Mouse (Mus musculus): ENCODE measurements at regions not wholly inside any gene's neighbourhood (a gene's known extent, or its start where the extent isn't known, plus 50 kb on each side); places are given as distances from the start of the nearest gene placed in this dataset.

- no peak overlapping the region for H3K4me3 ChIP-seq (ENCODE audit: low read depth, low read length)
- TF ChIP-seq TAL1 (conservative IDR thresholded peaks at IDR 0.05; ENCODE audit: low read depth, low read length) (no peak), POLR2AphosphoS5 (IDR thresholded peaks at IDR 0.05; ENCODE audit: insufficient replicate concordance, low read depth, low read length) (no peak), CTCF (IDR thresholded peaks at IDR 0.05; ENCODE audit: low read depth, low read length) (no peak), GATA2 (IDR thresholded peaks at IDR 0.05; ENCODE audit: borderline replicate concordance, low read depth, low read length) (no peak), GATA1 (IDR thresholded peaks at IDR 0.05; ENCODE audit: borderline replicate concordance, low read length) (no peak)
- no peak for DNase-seq (ENCODE audit: low spot score)
- no peaks in the 10 kb centered on the region for H3K4me1 ChIP-seq (ENCODE audit: insufficient read depth, low read depth, low read length)
- no peak for ATAC-seq (ENCODE audit: extremely low read depth, insufficient number of reproducible peaks, low FRiP score, poor library complexity, severe bottlenecking)
- no peaks in the 10 kb centered on the region for H3K9me3 ChIP-seq (replicated peaks)
- peaks cover 3% of the 10 kb centered on the region; the same call in 1 of the 2 replicates for H3K27me3 ChIP-seq (ENCODE audit: insufficient read depth, low read length)
- H3K36me3 ChIP-seq (replicated peaks) = no peaks in the 10 kb centered on the region
Observed at GRCm38 (mm10) chr13:75652966-75653365, 53.6 kb upstream of the Ell2 start.
